Mouse (Mus musculus): ENCODE measurements around the gene Dpp10.

- TF ChIP-seq POLR2A (IDR thresholded peaks at IDR 0.05; ENCODE audit: borderline replicate concordance, extremely low read depth, insufficient read depth, insufficient read length, poor library complexity, severe bottlenecking) (no peak), CTCF (IDR thresholded peaks at IDR 0.05; ENCODE audit: borderline replicate concordance, extremely low read depth, insufficient read depth, insufficient read length) (no peak)
Measured at GRCm38 (mm10) chr1:124044161-124044560, 1.2 kb downstream of the Dpp10 start.

All from brain, embryonic 14.5 days (tissue).